Mouse (Mus musculus) heart, adult 2 months (tissue): ENCODE results near the gene Sh3d19.

Source experiments
- CTCF ChIP-seq: fragments of 200-600 bp; IDR thresholded peaks from 2 replicates; pipeline ENCODE4 v1.8.1; 2022; ENCODE audit warnings: antibody characterized with exemption, mild to moderate bottlenecking, moderate library complexity
- POLR2A ChIP-seq: fragments of 200-500 bp; IDR thresholded peaks from 2 replicates; pipeline ENCODE4 v1.6.1; 2011; ENCODE audit warnings: mild to moderate bottlenecking, low read depth, low read length, control low read depth; ENCODE audit not compliant: insufficient read depth

- no peak for TF ChIP-seq CTCF
- TF ChIP-seq POLR2A, result no peak
These were observed 134.0 kb downstream of the Sh3d19 start for GRCm38 (mm10) chr3:86104909-86105308.
